Mouse (Mus musculus): ENCODE measurements around the gene Kank1. TPM values are rescaled to one million over a fixed set of nuclear protein-coding genes. Genes with fewer than 3 reads are reported as not detected.
A peak's percentile ranks its signal among the peaks of the same experiment; 100 is the strongest.

Kank1 gene
- polyA plus RNA-seq, 1 experiment from 2014 or later, result 8.2 TPM

- no peak overlapping the region for H3K4me3 ChIP-seq (ENCODE audit: low read depth, low read length)
- 0 out of 2 replicates have a peak, but pooled peaks cover 2% of the 10 kb centered on the region for H3K4me1 ChIP-seq (ENCODE audit: insufficient read depth)
- no peak overlapping the region for H3K9ac ChIP-seq (replicated peaks)
- TF ChIP-seq EP300 (IDR thresholded peaks at IDR 0.05; ENCODE audit: low read depth), result no peak
- TF ChIP-seq CTCF (IDR thresholded peaks at IDR 0.05; ENCODE audit: low read depth), result no peak
- DNase-seq (no peak), ATAC-seq (peak; percentile 16; the same call in 1 of the 2 replicates)
- peaks cover 11% of the 10 kb centered on the region for H3K27me3 ChIP-seq (ENCODE audit: insufficient read depth, low read length)
- peak overlapping the region; percentile 34; the same call in 1 of the 2 replicates for H3K27ac ChIP-seq (ENCODE audit: low read depth)
- no peaks in the 10 kb centered on the region for H3K36me3 ChIP-seq (replicated peaks; ENCODE audit: insufficient read depth, low read length)
- H3K4me2 ChIP-seq (ENCODE audit: low read depth, low read length), result no peak overlapping the region
- WGBS (ENCODE audit: insufficient replicate concordance), result 61% methylated on average over 4 of the region's 4 CpGs
- H3K9me3 ChIP-seq (ENCODE audit: low read length), result no peaks in the 10 kb centered on the region
Observed at GRCm38 (mm10) chr19:25230975-25231334, 5.8 kb upstream of the Kank1 start.

- DNase-seq (no peak), ATAC-seq (no peak)
- no peaks in the 10 kb centered on the region for H3K9me3 ChIP-seq (ENCODE audit: low read length)
- no peaks in the 10 kb centered on the region for H3K36me3 ChIP-seq (replicated peaks; ENCODE audit: insufficient read depth, low read length)
- H3K4me2 ChIP-seq (ENCODE audit: low read depth, low read length), result no peak overlapping the region
- 43% methylated on average over 10 of the region's 10 CpGs for WGBS (ENCODE audit: insufficient replicate concordance)
- H3K4me3 ChIP-seq (ENCODE audit: low read depth, low read length), result no peak overlapping the region
- H3K9ac ChIP-seq (replicated peaks), result no peak overlapping the region
- H3K4me1 ChIP-seq (ENCODE audit: insufficient read depth), result peaks cover 6% of the 10 kb centered on the region; the same call in 1 of the 2 replicates
- TF ChIP-seq EP300 (IDR thresholded peaks at IDR 0.05; ENCODE audit: low read depth) (no peak), CTCF (IDR thresholded peaks at IDR 0.05; ENCODE audit: low read depth) (no peak)
- no peak overlapping the region for H3K27ac ChIP-seq (ENCODE audit: low read depth)
- H3K27me3 ChIP-seq (ENCODE audit: insufficient read depth, low read length), result peaks cover 21% of the 10 kb centered on the region
Observed at GRCm38 (mm10) chr19:25232032-25232431, 4.7 kb upstream of the Kank1 start.

GRCm38 (mm10) chr19:25237492-25238040 lies 791 bp downstream of the Kank1 start:
- H3K27me3 ChIP-seq (ENCODE audit: insufficient read depth, low read length), result peaks cover 36% of the 10 kb centered on the region
- H3K4me2 ChIP-seq (ENCODE audit: low read depth, low read length), result peak overlapping the region; percentile 93
- H3K9me3 ChIP-seq (ENCODE audit: low read length), result no peaks in the 10 kb centered on the region
- H3K4me3 ChIP-seq (ENCODE audit: low read depth, low read length), result peak overlapping the region; percentile 60
- no peak overlapping the region for H3K27ac ChIP-seq (ENCODE audit: low read depth)
- ATAC-seq, result peak; percentile 49
- TF ChIP-seq EP300 (IDR thresholded peaks at IDR 0.05; ENCODE audit: low read depth) (no peak), CTCF (IDR thresholded peaks at IDR 0.05; ENCODE audit: low read depth) (peak; percentile 42)
- H3K9ac ChIP-seq (replicated peaks), result peak overlapping the region; percentile 38; the same call in 1 of the 2 replicates
- under 1% methylated on average over 35 of the region's 35 CpGs for WGBS (ENCODE audit: insufficient replicate concordance)
- H3K36me3 ChIP-seq (replicated peaks; ENCODE audit: insufficient read depth, low read length), result no peaks in the 10 kb centered on the region
- H3K4me1 ChIP-seq (ENCODE audit: insufficient read depth), result peaks cover 8% of the 10 kb centered on the region; the same call in 1 of the 2 replicates
- peak; percentile 57 for DNase-seq

GRCm38 (mm10) chr19:25238121-25238520 lies 1.3 kb downstream of the Kank1 start:
- TF ChIP-seq EP300 (IDR thresholded peaks at IDR 0.05; ENCODE audit: low read depth), result no peak
- TF ChIP-seq CTCF (IDR thresholded peaks at IDR 0.05; ENCODE audit: low read depth), result no peak
- peak overlapping the region; percentile 93 for H3K4me2 ChIP-seq (ENCODE audit: low read depth, low read length)
- no peak overlapping the region for H3K27ac ChIP-seq (ENCODE audit: low read depth)
- no peaks in the 10 kb centered on the region for H3K36me3 ChIP-seq (replicated peaks; ENCODE audit: insufficient read depth, low read length)
- DNase-seq (no peak), ATAC-seq (no peak)
- peaks cover 8% of the 10 kb centered on the region; the same call in 1 of the 2 replicates for H3K4me1 ChIP-seq (ENCODE audit: insufficient read depth)
- peaks cover 36% of the 10 kb centered on the region for H3K27me3 ChIP-seq (ENCODE audit: insufficient read depth, low read length)
- H3K9me3 ChIP-seq (ENCODE audit: low read length), result no peaks in the 10 kb centered on the region
- H3K9ac ChIP-seq (replicated peaks), result no peak overlapping the region
- 7% methylated on average over 13 of the region's 13 CpGs for WGBS (ENCODE audit: insufficient replicate concordance)
- H3K4me3 ChIP-seq (ENCODE audit: low read depth, low read length), result peak overlapping the region; percentile 60; the same call in 1 of the 2 replicates

GRCm38 (mm10) chr19:25243566-25243965 lies 6.8 kb downstream of the Kank1 start:
- ATAC-seq, result no peak
- 70% methylated on average over 4 of the region's 4 CpGs for WGBS (ENCODE audit: insufficient replicate concordance)

GRCm38 (mm10) chr19:25246062-25246461 lies 9.3 kb downstream of the Kank1 start:
- no peak overlapping the region for H3K4me3 ChIP-seq (ENCODE audit: low read depth, low read length)
- no peak for DNase-seq
- 77% methylated on average over 8 of the region's 8 CpGs for WGBS (ENCODE audit: insufficient replicate concordance)
- TF ChIP-seq EP300 (IDR thresholded peaks at IDR 0.05; ENCODE audit: low read depth) (no peak), CTCF (IDR thresholded peaks at IDR 0.05; ENCODE audit: low read depth) (no peak)
- H3K27ac ChIP-seq (ENCODE audit: low read depth), result no peak overlapping the region
- no peaks in the 10 kb centered on the region for H3K27me3 ChIP-seq (ENCODE audit: insufficient read depth, low read length)
- no peaks in the 10 kb centered on the region for H3K4me1 ChIP-seq (ENCODE audit: insufficient read depth)
- H3K9me3 ChIP-seq (ENCODE audit: low read length), result no peaks in the 10 kb centered on the region
- H3K9ac ChIP-seq (replicated peaks), result no peak overlapping the region
- ATAC-seq, result no peak
- H3K4me2 ChIP-seq (ENCODE audit: low read depth, low read length), result no peak overlapping the region
- no peaks in the 10 kb centered on the region for H3K36me3 ChIP-seq (replicated peaks; ENCODE audit: insufficient read depth, low read length)

More at GRCm38 (mm10) chr19:25243566-25243965, 6.8 kb downstream of the Kank1 start:
- no peak overlapping the region for H3K27ac ChIP-seq (ENCODE audit: low read depth)
- H3K36me3 ChIP-seq (replicated peaks; ENCODE audit: insufficient read depth, low read length), result no peaks in the 10 kb centered on the region
- no peak overlapping the region for H3K9ac ChIP-seq (replicated peaks)
- no peaks in the 10 kb centered on the region for H3K4me1 ChIP-seq (ENCODE audit: insufficient read depth)
- no peak overlapping the region for H3K4me2 ChIP-seq (ENCODE audit: low read depth, low read length)
- TF ChIP-seq EP300 (IDR thresholded peaks at IDR 0.05; ENCODE audit: low read depth) (no peak), CTCF (IDR thresholded peaks at IDR 0.05; ENCODE audit: low read depth) (no peak)
- no peak for DNase-seq
- H3K9me3 ChIP-seq (ENCODE audit: low read length), result no peaks in the 10 kb centered on the region
- 0 out of 2 replicates have a peak, but pooled peaks cover 3% of the 10 kb centered on the region for H3K27me3 ChIP-seq (ENCODE audit: insufficient read depth, low read length)
- H3K4me3 ChIP-seq (ENCODE audit: low read depth, low read length), result no peak overlapping the region
